Mouse (Mus musculus): Measurements from ENCODE around the gene Ston1. TPM values are rescaled to one million over a fixed set of nuclear protein-coding genes. Genes with fewer than 3 reads are reported as not detected.

Ston1 gene
- polyA plus RNA-seq, 1 experiment from 2014 or later = 3.4 TPM

GRCm38 (mm10) chr17:88644876-88645275 is 47.4 kb downstream of the Ston1 start:
- ATAC-seq (ENCODE audit: low FRiP score) (no peak), DNase-seq (ENCODE audit: low spot score) (no peak)
- WGBS = 94% methylated on average over 7 of the region's 7 CpGs
- no peak overlapping the region for H3K4me2 ChIP-seq (replicated peaks)
- H3K4me3 ChIP-seq (replicated peaks; ENCODE audit: low read length) = no peak overlapping the region
- H3K36me3 ChIP-seq (replicated peaks; ENCODE audit: control insufficient read depth, insufficient read depth) = no peaks in the 10 kb centered on the region
- no peaks in the 10 kb centered on the region for H3K4me1 ChIP-seq (replicated peaks; ENCODE audit: control insufficient read depth, insufficient read depth, low read length)
- no peak overlapping the region for H3K27ac ChIP-seq
- H3K9ac ChIP-seq = no peak overlapping the region
- no peaks in the 10 kb centered on the region for H3K27me3 ChIP-seq (ENCODE audit: control insufficient read depth, insufficient read depth, low read length)
- H3K9me3 ChIP-seq (ENCODE audit: control insufficient read depth, low read length) = no peaks in the 10 kb centered on the region

- no peak for DNase-seq (ENCODE audit: low spot score)
- 91% methylated on average over 11 of the region's 11 CpGs for WGBS
- ATAC-seq (ENCODE audit: low FRiP score) = no peak
Measured at GRCm38 (mm10) chr17:88645299-88645698, 47.8 kb downstream of the Ston1 start.

GRCm38 (mm10) chr17:88647149-88647548 is 49.7 kb downstream of the Ston1 start:
- Histone ChIP-seq H3K27me3 (ENCODE audit: control insufficient read depth, insufficient read depth, low read length) (no peaks in the 10 kb centered on the region), H3K9me3 (ENCODE audit: control insufficient read depth, low read length) (no peaks in the 10 kb centered on the region), H3K27ac (no peak overlapping the region), H3K4me1 (replicated peaks; ENCODE audit: control insufficient read depth, insufficient read depth, low read length) (no peaks in the 10 kb centered on the region), H3K9ac (no peak overlapping the region), H3K4me3 (replicated peaks; ENCODE audit: low read length) (no peak overlapping the region), H3K4me2 (replicated peaks) (no peak overlapping the region), H3K36me3 (replicated peaks; ENCODE audit: control insufficient read depth, insufficient read depth) (no peaks in the 10 kb centered on the region)
- no peak for ATAC-seq (ENCODE audit: low FRiP score)
- DNase-seq (ENCODE audit: low spot score) = no peak
- WGBS = 97% methylated on average over 3 of the region's 3 CpGs

More at GRCm38 (mm10) chr17:88645299-88645698, 47.8 kb downstream of the Ston1 start:
- H3K4me3 ChIP-seq (replicated peaks; ENCODE audit: low read length) = no peak overlapping the region
- H3K4me2 ChIP-seq (replicated peaks) = no peak overlapping the region
- H3K4me1 ChIP-seq (replicated peaks; ENCODE audit: control insufficient read depth, insufficient read depth, low read length) = no peaks in the 10 kb centered on the region
- no peaks in the 10 kb centered on the region for H3K9me3 ChIP-seq (ENCODE audit: control insufficient read depth, low read length)
- H3K27ac ChIP-seq = no peak overlapping the region
- H3K9ac ChIP-seq = no peak overlapping the region
- H3K27me3 ChIP-seq (ENCODE audit: control insufficient read depth, insufficient read depth, low read length) = no peaks in the 10 kb centered on the region
- no peaks in the 10 kb centered on the region for H3K36me3 ChIP-seq (replicated peaks; ENCODE audit: control insufficient read depth, insufficient read depth)

- Histone ChIP-seq H3K27me3 (ENCODE audit: control insufficient read depth, insufficient read depth, low read length) (no peaks in the 10 kb centered on the region), H3K4me3 (replicated peaks; ENCODE audit: low read length) (no peak overlapping the region), H3K36me3 (replicated peaks; ENCODE audit: control insufficient read depth, insufficient read depth) (no peaks in the 10 kb centered on the region), H3K4me1 (replicated peaks; ENCODE audit: control insufficient read depth, insufficient read depth, low read length) (peaks cover 6% of the 10 kb centered on the region; the same call in 1 of the 2 replicates), H3K27ac (no peak overlapping the region), H3K4me2 (replicated peaks) (no peak overlapping the region), H3K9ac (no peak overlapping the region), H3K9me3 (ENCODE audit: control insufficient read depth, low read length) (no peaks in the 10 kb centered on the region)
- DNase-seq (ENCODE audit: low spot score) = peak; percentile 88
- WGBS = 6% methylated on average over 9 of the region's 9 CpGs
- ATAC-seq (ENCODE audit: low FRiP score) = peak; percentile 49; the same call in 1 of the 2 replicates
Measured at GRCm38 (mm10) chr17:88652010-88652409, 54.5 kb downstream of the Ston1 start.

GRCm38 (mm10) chr17:88652702-88653374 is 55.4 kb downstream of the Ston1 start:
- peak overlapping the region; percentile 35 for H3K4me2 ChIP-seq (replicated peaks)
- H3K9me3 ChIP-seq (ENCODE audit: control insufficient read depth, low read length) = no peaks in the 10 kb centered on the region
- no peak overlapping the region for H3K4me3 ChIP-seq (replicated peaks; ENCODE audit: low read length)
- ATAC-seq (ENCODE audit: low FRiP score) (peak; percentile 78), DNase-seq (ENCODE audit: low spot score) (peak; percentile 95)
- 19% methylated on average over 21 of the region's 21 CpGs for WGBS
- H3K27ac ChIP-seq = peak overlapping the region; percentile 45; the same call in 1 of the 2 replicates
- peak overlapping the region; percentile 40; the same call in 1 of the 2 replicates for H3K9ac ChIP-seq
- H3K36me3 ChIP-seq (replicated peaks; ENCODE audit: control insufficient read depth, insufficient read depth) = no peaks in the 10 kb centered on the region
- no peaks in the 10 kb centered on the region for H3K27me3 ChIP-seq (ENCODE audit: control insufficient read depth, insufficient read depth, low read length)
- H3K4me1 ChIP-seq (replicated peaks; ENCODE audit: control insufficient read depth, insufficient read depth, low read length) = peaks cover 6% of the 10 kb centered on the region; the same call in 1 of the 2 replicates

- no peak overlapping the region for H3K27ac ChIP-seq
- no peak for DNase-seq (ENCODE audit: low spot score)
- no peaks in the 10 kb centered on the region for H3K27me3 ChIP-seq (ENCODE audit: control insufficient read depth, insufficient read depth, low read length)
- H3K36me3 ChIP-seq (replicated peaks; ENCODE audit: control insufficient read depth, insufficient read depth) = no peaks in the 10 kb centered on the region
- H3K4me2 ChIP-seq (replicated peaks) = peak overlapping the region; percentile 35; the same call in 1 of the 2 replicates
- no peak overlapping the region for H3K4me3 ChIP-seq (replicated peaks; ENCODE audit: low read length)
- WGBS = 81% methylated on average over 4 of the region's 4 CpGs
- no peaks in the 10 kb centered on the region for H3K9me3 ChIP-seq (ENCODE audit: control insufficient read depth, low read length)
- H3K9ac ChIP-seq = no peak overlapping the region
- ATAC-seq (ENCODE audit: low FRiP score) = no peak
- H3K4me1 ChIP-seq (replicated peaks; ENCODE audit: control insufficient read depth, insufficient read depth, low read length) = peaks cover 6% of the 10 kb centered on the region; the same call in 1 of the 2 replicates
Measured at GRCm38 (mm10) chr17:88653375-88653769, 55.9 kb downstream of the Ston1 start.

GRCm38 (mm10) chr17:88658510-88658909 is 61.0 kb downstream of the Ston1 start:
- no peak overlapping the region for H3K9ac ChIP-seq
- no peaks in the 10 kb centered on the region for H3K9me3 ChIP-seq (ENCODE audit: control insufficient read depth, low read length)
- H3K4me3 ChIP-seq (replicated peaks; ENCODE audit: low read length) = no peak overlapping the region
- no peaks in the 10 kb centered on the region for H3K27me3 ChIP-seq (ENCODE audit: control insufficient read depth, insufficient read depth, low read length)
- 85% methylated on average over 6 of the region's 6 CpGs for WGBS
- no peaks in the 10 kb centered on the region for H3K36me3 ChIP-seq (replicated peaks; ENCODE audit: control insufficient read depth, insufficient read depth)
- H3K27ac ChIP-seq = no peak overlapping the region
- no peaks in the 10 kb centered on the region for H3K4me1 ChIP-seq (replicated peaks; ENCODE audit: control insufficient read depth, insufficient read depth, low read length)
- H3K4me2 ChIP-seq (replicated peaks) = no peak overlapping the region
- ATAC-seq (ENCODE audit: low FRiP score) = no peak
- DNase-seq (ENCODE audit: low spot score) = no peak

- Histone ChIP-seq H3K27ac (no peak overlapping the region), H3K4me1 (replicated peaks; ENCODE audit: control insufficient read depth, insufficient read depth, low read length) (no peaks in the 10 kb centered on the region), H3K4me2 (replicated peaks) (no peak overlapping the region), H3K4me3 (replicated peaks; ENCODE audit: low read length) (no peak overlapping the region), H3K9me3 (ENCODE audit: control insufficient read depth, low read length) (no peaks in the 10 kb centered on the region), H3K36me3 (replicated peaks; ENCODE audit: control insufficient read depth, insufficient read depth) (no peaks in the 10 kb centered on the region), H3K9ac (no peak overlapping the region), H3K27me3 (ENCODE audit: control insufficient read depth, insufficient read depth, low read length) (no peaks in the 10 kb centered on the region)
- DNase-seq (ENCODE audit: low spot score) (peak; percentile 27), ATAC-seq (ENCODE audit: low FRiP score) (no peak)
- WGBS = 58% methylated on average over 2 of the region's 2 CpGs
Measured at GRCm38 (mm10) chr17:88666076-88666475, 68.6 kb downstream of the Ston1 start.

GRCm38 (mm10) chr17:88668452-88668851 is 71.0 kb downstream of the Ston1 start, which contains the start of gene Gtf2a1l:
Gtf2a1l (plus strand) TSS chr17:88668660.
- 27% methylated on average over 21 of the region's 21 CpGs for WGBS
- Histone ChIP-seq H3K4me3 (replicated peaks; ENCODE audit: low read length) (no peak within 1 kb of the TSS), H3K9ac (no peak within 1 kb of the TSS), H3K9me3 (ENCODE audit: control insufficient read depth, low read length) (no peaks in the 10 kb centered on the region), H3K4me1 (replicated peaks; ENCODE audit: control insufficient read depth, insufficient read depth, low read length) (no peaks in the 10 kb centered on the region), H3K36me3 (replicated peaks; ENCODE audit: control insufficient read depth, insufficient read depth) (no peaks in the 10 kb centered on the region), H3K27me3 (ENCODE audit: control insufficient read depth, insufficient read depth, low read length) (no peaks in the 10 kb centered on the region), H3K27ac (no peak within 1 kb of the TSS), H3K4me2 (replicated peaks) (peak within 1 kb of the TSS; percentile 40)
- ATAC-seq (ENCODE audit: low FRiP score) (peak; percentile 62; the same call in 1 of the 2 replicates), DNase-seq (ENCODE audit: low spot score) (peak; percentile 45)
